Mouse (Mus musculus): Measurements from ENCODE around the gene Grid2.

Gene Grid2

DNA sequence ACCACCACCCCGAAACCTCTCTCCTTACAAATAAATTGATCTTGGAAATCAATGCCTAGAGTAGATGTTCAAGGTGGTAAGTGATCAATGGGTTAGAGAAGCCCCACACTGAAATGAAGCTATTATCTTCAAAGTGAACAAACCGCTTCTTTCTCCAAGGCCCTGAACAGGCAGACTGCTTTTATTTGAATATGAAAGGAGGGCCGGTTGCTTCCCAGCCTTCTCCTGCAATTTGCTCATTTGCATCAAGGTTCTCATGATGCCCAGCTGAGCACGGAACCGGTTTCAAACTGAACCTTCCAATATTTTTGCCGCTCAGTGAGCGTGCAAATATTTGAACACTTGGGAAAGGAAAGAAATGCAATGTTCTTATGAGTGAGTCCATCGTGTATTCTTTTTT lies 1392.5 kb downstream of the Grid2 start:
- in situ Hi-C loops (cut with MboI; ENCODE audit: low pct_unique_long_range_greater_than_20kb in 1 of 2, low sequenced_read_pairs in 2 of 2, unreplicated experiment in 1 of 2) = no loop called here

- in situ Hi-C loops (cut with MboI; ENCODE audit: low pct_unique_long_range_greater_than_20kb in 1 of 2, low sequenced_read_pairs in 2 of 2, unreplicated experiment in 1 of 2) = no loop called here
Measured at GRCm38 (mm10) chr6:64649296-64650226, 1393.9 kb downstream of the Grid2 start.

GRCm38 (mm10) chr6:64650765-64651164 lies 1395.1 kb downstream of the Grid2 start:
- in situ Hi-C loops (cut with MboI; ENCODE audit: low pct_unique_long_range_greater_than_20kb in 1 of 2, low sequenced_read_pairs in 2 of 2, unreplicated experiment in 1 of 2) = no loop called here

GRCm38 (mm10) chr6:64671010-64671409 lies 1415.3 kb downstream of the Grid2 start:
- in situ Hi-C loops (cut with MboI; ENCODE audit: low pct_unique_long_range_greater_than_20kb in 1 of 2, low sequenced_read_pairs in 2 of 2, unreplicated experiment in 1 of 2) = no loop called here

GRCm38 (mm10) chr6:64678815-64679214 lies 1423.1 kb downstream of the Grid2 start:
- in situ Hi-C loops (cut with MboI; ENCODE audit: low pct_unique_long_range_greater_than_20kb in 1 of 2, low sequenced_read_pairs in 2 of 2, unreplicated experiment in 1 of 2) = no loop called here

GRCm38 (mm10) chr6:64683974-64684373 lies 1428.3 kb downstream of the Grid2 start:
- in situ Hi-C loops (cut with MboI; ENCODE audit: low pct_unique_long_range_greater_than_20kb in 1 of 2, low sequenced_read_pairs in 2 of 2, unreplicated experiment in 1 of 2) = loop anchor here in 1 of 2 experiments (10.0 kb wide), 1 partner anchor 301 kb away; no protein-coding TSS in a partner anchor

- in situ Hi-C loops (cut with MboI; ENCODE audit: low pct_unique_long_range_greater_than_20kb in 1 of 2, low sequenced_read_pairs in 2 of 2, unreplicated experiment in 1 of 2) = loop anchor here in 1 of 2 experiments (10.0 kb wide), 1 partner anchor 300 kb away; no protein-coding TSS in a partner anchor
Measured at GRCm38 (mm10) chr6:64684973-64685372, 1429.3 kb downstream of the Grid2 start.

- in situ Hi-C loops (cut with MboI; ENCODE audit: low pct_unique_long_range_greater_than_20kb in 1 of 2, low sequenced_read_pairs in 2 of 2, unreplicated experiment in 1 of 2) = loop anchor here in 1 of 2 experiments (10.0 kb wide), 1 partner anchor 296 kb away; no protein-coding TSS in a partner anchor
Measured at GRCm38 (mm10) chr6:64688181-64688944, 1432.7 kb downstream of the Grid2 start.

DNA sequence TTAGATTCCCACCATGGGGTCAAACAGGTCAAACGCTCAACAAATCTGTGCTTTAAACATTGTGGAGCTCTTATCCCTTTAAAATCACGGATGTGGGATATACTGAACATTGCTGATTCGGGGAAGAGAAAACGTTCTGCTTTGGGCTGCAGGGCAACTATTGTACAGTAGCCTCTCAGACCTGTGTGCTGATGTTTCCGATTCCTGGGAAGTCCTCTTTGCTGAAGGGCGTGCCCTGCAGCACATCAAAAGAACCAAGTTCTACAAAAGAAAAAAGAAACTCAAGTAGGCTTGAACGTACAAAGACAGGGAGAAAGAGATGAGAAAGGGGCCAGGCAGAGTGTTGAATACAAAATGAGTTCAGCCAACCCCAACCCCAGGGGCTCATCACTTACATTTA lies 1439.0 kb downstream of the Grid2 start:
- in situ Hi-C loops (cut with MboI; ENCODE audit: low pct_unique_long_range_greater_than_20kb in 1 of 2, low sequenced_read_pairs in 2 of 2, unreplicated experiment in 1 of 2) = no loop called here

DNA sequence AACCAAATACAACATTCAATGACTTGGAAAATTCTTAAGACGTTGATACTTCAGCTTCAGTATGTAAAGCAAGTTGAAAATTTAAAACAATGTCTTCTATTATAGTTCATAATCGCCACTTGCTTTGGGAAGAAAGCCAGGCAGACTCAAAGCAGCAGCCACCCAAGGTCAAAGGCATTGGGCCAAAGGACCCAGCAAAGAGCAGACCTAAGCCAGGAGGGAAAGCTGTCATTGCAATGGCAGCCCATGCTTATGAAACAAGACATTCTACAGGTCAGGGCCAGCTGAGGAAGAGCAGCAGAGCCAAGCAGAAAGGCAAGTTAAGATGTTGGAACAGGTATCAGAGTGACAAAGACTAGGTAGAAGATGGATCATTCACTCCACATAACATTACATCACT lies 1448.0 kb downstream of the Grid2 start:
- in situ Hi-C loops (cut with MboI; ENCODE audit: low pct_unique_long_range_greater_than_20kb in 1 of 2, low sequenced_read_pairs in 2 of 2, unreplicated experiment in 1 of 2) = no loop called here

GRCm38 (mm10) chr6:64727751-64728403 lies 1472.2 kb downstream of the Grid2 start:
- in situ Hi-C loops (cut with MboI; ENCODE audit: low pct_unique_long_range_greater_than_20kb in 1 of 2, low sequenced_read_pairs in 2 of 2, unreplicated experiment in 1 of 2) = no loop called here

GRCm38 (mm10) chr6:64728499-64729198 lies 1473.0 kb downstream of the Grid2 start, which contains the start of gene Atoh1:
Gene Atoh1, plus strand, starts transcription at chr6:64729125.
- in situ Hi-C loops (cut with MboI; ENCODE audit: low pct_unique_long_range_greater_than_20kb in 1 of 2, low sequenced_read_pairs in 2 of 2, unreplicated experiment in 1 of 2) = no loop called here

- in situ Hi-C loops (cut with MboI; ENCODE audit: low pct_unique_long_range_greater_than_20kb in 1 of 2, low sequenced_read_pairs in 2 of 2, unreplicated experiment in 1 of 2) = no loop called here
Measured at GRCm38 (mm10) chr6:64729231-64730011, 1473.7 kb downstream of the Grid2 start.

GRCm38 (mm10) chr6:64730030-64730429 lies 1474.4 kb downstream of the Grid2 start:
- in situ Hi-C loops (cut with MboI; ENCODE audit: low pct_unique_long_range_greater_than_20kb in 1 of 2, low sequenced_read_pairs in 2 of 2, unreplicated experiment in 1 of 2) = no loop called here

GRCm38 (mm10) chr6:64730506-64731020 lies 1474.9 kb downstream of the Grid2 start:
- in situ Hi-C loops (cut with MboI; ENCODE audit: low pct_unique_long_range_greater_than_20kb in 1 of 2, low sequenced_read_pairs in 2 of 2, unreplicated experiment in 1 of 2) = no loop called here

DNA sequence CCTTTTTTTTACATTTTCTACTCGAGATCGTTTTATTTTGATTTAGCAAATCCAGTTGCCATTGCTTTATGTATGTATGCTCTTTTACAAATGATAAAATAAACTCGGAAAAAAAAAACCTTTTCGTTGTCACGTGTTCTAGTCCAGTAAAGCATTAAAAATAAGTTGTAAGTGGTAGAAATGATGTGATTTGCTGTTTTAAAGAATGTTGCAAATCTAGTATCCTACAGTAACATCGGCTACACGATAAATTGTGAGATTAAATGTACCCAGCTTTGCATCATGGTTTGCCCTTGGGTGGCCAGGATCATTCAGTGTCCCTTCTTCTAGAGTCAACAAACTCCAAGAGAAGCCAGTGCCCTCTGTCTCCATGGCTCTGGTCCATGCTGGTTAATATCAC lies 1475.5 kb downstream of the Grid2 start:
- in situ Hi-C loops (cut with MboI; ENCODE audit: low pct_unique_long_range_greater_than_20kb in 1 of 2, low sequenced_read_pairs in 2 of 2, unreplicated experiment in 1 of 2) = no loop called here

GRCm38 (mm10) chr6:64731621-64732320 lies 1476.1 kb downstream of the Grid2 start:
- in situ Hi-C loops (cut with MboI; ENCODE audit: low pct_unique_long_range_greater_than_20kb in 1 of 2, low sequenced_read_pairs in 2 of 2, unreplicated experiment in 1 of 2) = no loop called here
